Comparison of ENCODE assay signal across 9 mouse cellular contexts in genomic region chr10:86023149-86023548, GRCm38 (mm10). TPM values are rescaled to one million over a fixed set of nuclear protein-coding genes. Genes with fewer than 3 reads are reported as not detected.
DNase-seq lines count a peak whose midpoint lies in the region; ATAC-seq and TF ChIP-seq lines count a peak whose summit lies in the region.
"Had no signal": no experiment of that assay in that cellular context is flagged by ENCODE, and none has a peak within 500 bp of the region (broad histone marks: within the 10 kb centered on the region; RNA-seq: fewer than 3 reads in every experiment).

No protein-coding gene starts in this region.

- peak overlapping the region in 1 of 2 experiments; percentile 97; a peak in 1 of 4 replicates for H3K4me3 ChIP-seq in heart, embryonic 14.5 days (ENCODE audit: control insufficient read depth in 1 of 2, insufficient read depth in 1 of 2, low read depth in 1 of 2, low read length in 2 of 2)
- peak overlapping the region in 1 of 3 experiments; percentile 93 for H3K4me3 ChIP-seq in CH12.LX (replicated peaks in 1 of 3; ENCODE audit: low read depth in 2 of 3, low read length in 2 of 3, poor library complexity in 1 of 3)
- peak overlapping the region; percentile 79; the same call in 1 of the 2 replicates for H3K4me3 ChIP-seq in embryonic facial prominence, embryonic 10.5 days
- H3K4me3 ChIP-seq in liver, embryonic 11.5 days (ENCODE audit: low read depth, low read length), result peak overlapping the region; percentile 90

- no peak for DNase-seq in heart, postnatal 14 days
- DNase-seq in CH12.LX (ENCODE audit: extremely low read depth), result no peak
- DNase-seq in embryonic facial prominence, embryonic 10.5 days (ENCODE audit: low spot score), result no peak
- no peak for DNase-seq in liver, embryonic 11.5 days (ENCODE audit: low spot score)
- no peak for DNase-seq in left cerebral cortex, postnatal 36 days (ENCODE audit: low spot score in 2 of 2)
- no peak for DNase-seq in left cerebral cortex, postnatal 10 days (ENCODE audit: extremely low spot score in 1 of 2, low spot score in 2 of 2)

- H3K27me3 ChIP-seq in heart, embryonic 14.5 days (ENCODE audit: control insufficient read depth, insufficient read depth, low read length), result no peaks in the 10 kb centered on the region
- no peaks in the 10 kb centered on the region for H3K27me3 ChIP-seq in CH12.LX (replicated peaks)
- H3K27me3 ChIP-seq in embryonic facial prominence, embryonic 10.5 days (replicated peaks; ENCODE audit: low read depth, poor library complexity, severe bottlenecking), result no peaks in the 10 kb centered on the region
- H3K27me3 ChIP-seq in liver, embryonic 11.5 days (replicated peaks; ENCODE audit: control insufficient read depth, insufficient read depth, low read length), result no peaks in the 10 kb centered on the region

- no peak for TF ChIP-seq POLR2A in CH12.LX (IDR thresholded peaks at IDR 0.05; ENCODE audit: low read depth, low read length)

- dilution Hi-C loops in CH12.LX (cut with MboI; ENCODE audit: extremely low pct_ligation_motif_present, extremely low pct_unique_long_range_greater_than_20kb, low sequenced_read_pairs), result no loop called here

- no peaks in the 10 kb centered on the region for H3K9me3 ChIP-seq in heart, embryonic 14.5 days (ENCODE audit: control insufficient read depth, low read length)
- no peaks in the 10 kb centered on the region for H3K9me3 ChIP-seq in CH12.LX (replicated peaks; ENCODE audit: low read length)
- H3K9me3 ChIP-seq in embryonic facial prominence, embryonic 10.5 days, result no peaks in the 10 kb centered on the region
- no peaks in the 10 kb centered on the region for H3K9me3 ChIP-seq in liver, embryonic 11.5 days (ENCODE audit: control insufficient read depth, low read length)

- 0 out of 2 replicates have a peak overlapping the region, but pooled peaks have one; percentile 93 for H3K9ac ChIP-seq in heart, embryonic 14.5 days (ENCODE audit: low read length)
- H3K9ac ChIP-seq in CH12.LX (ENCODE audit: insufficient read depth, low read depth), result no peak overlapping the region
- H3K9ac ChIP-seq in liver, embryonic 11.5 days (ENCODE audit: low read depth, low read length), result peak overlapping the region; percentile 93

- peak overlapping the region; percentile 81 for H3K4me2 ChIP-seq in heart, embryonic 14.5 days (ENCODE audit: low read length)
- H3K4me2 ChIP-seq in CH12.LX (ENCODE audit: insufficient read depth, low read depth, poor library complexity, severe bottlenecking), result peak overlapping the region; percentile 58; the same call in 1 of the 2 replicates
- peak overlapping the region; percentile 66 for H3K4me2 ChIP-seq in liver, embryonic 11.5 days

- no peak for ATAC-seq in heart, embryonic 14.5 days (ENCODE audit: insufficient number of reproducible peaks, insufficient read depth, low FRiP score, low read depth)
- no peak for ATAC-seq in liver, embryonic 11.5 days (replicated peaks; ENCODE audit: low FRiP score)
- ATAC-seq in activated CD4-positive, CD25-positive, alpha-beta regulatory T cell, adult 4 months, result no peak

- no peak overlapping the region for H3K27ac ChIP-seq in heart, embryonic 14.5 days (replicated peaks in 1 of 2; ENCODE audit: control insufficient read depth in 1 of 2, insufficient read depth in 1 of 2, low read depth in 2 of 2, low read length in 2 of 2)
- no peak overlapping the region for H3K27ac ChIP-seq in CH12.LX (ENCODE audit: insufficient read depth, low read depth)
- no peak overlapping the region for H3K27ac ChIP-seq in embryonic facial prominence, embryonic 10.5 days (replicated peaks)
- H3K27ac ChIP-seq in liver, embryonic 11.5 days (ENCODE audit: low read depth, low read length), result peak overlapping the region; percentile 89

- in situ Hi-C loops in CH12.LX (cut with MboI; ENCODE audit: low pct_ligation_motif_present, low pct_unique_long_range_greater_than_20kb, low sequenced_read_pairs), result no loop called here

- H3K79me2 ChIP-seq in CH12.LX (replicated peaks; ENCODE audit: control insufficient read depth, extremely low read depth, insufficient read depth, poor library complexity, severe bottlenecking), result peaks cover 1% of the 10 kb centered on the region; the same call in 1 of the 2 replicates

- TF ChIP-seq RAD21 in CH12.LX (IDR thresholded peaks at IDR 0.05; ENCODE audit: low read depth, low read length), result no peak

- intact Hi-C loops in heart, postnatal 14 days (cut with DNase I), result loop anchor here (2.0 kb wide), 1 partner anchor 42 kb away; no protein-coding TSS in a partner anchor
- intact Hi-C loops in left cerebral cortex, postnatal 36 days (cut with DNase I), result loop anchor here (5.0 kb wide), 1 partner anchor 56 kb away; no protein-coding TSS in a partner anchor
- intact Hi-C loops in left cerebral cortex, postnatal 10 days (cut with DNase I), result no loop called here

- H3K4me1 ChIP-seq in heart, embryonic 14.5 days (ENCODE audit: control insufficient read depth in 2 of 2, insufficient read depth in 2 of 2, low read length in 2 of 2), result peaks cover 0 to 3% of the 10 kb centered on the region in 2 experiments; a peak in 1 of 4 replicates
- peaks cover 0 to 26% of the 10 kb centered on the region in 2 experiments; a peak in 2 of 4 replicates for H3K4me1 ChIP-seq in CH12.LX (ENCODE audit: control insufficient read depth in 1 of 2, insufficient read depth in 2 of 2)
- H3K4me1 ChIP-seq in embryonic facial prominence, embryonic 10.5 days, result peaks cover 13% of the 10 kb centered on the region
- peaks cover 12% of the 10 kb centered on the region for H3K4me1 ChIP-seq in liver, embryonic 11.5 days (replicated peaks; ENCODE audit: control insufficient read depth, insufficient read depth, low read length)

- no peak for TF ChIP-seq CTCF in CH12.LX (conservative IDR thresholded peaks at IDR 0.05 in 1 of 2, IDR thresholded peaks at IDR 0.05 in 1 of 2; ENCODE audit: low read depth in 2 of 2, low read length in 2 of 2)

- no peak for TF ChIP-seq EP300 in CH12.LX (IDR thresholded peaks at IDR 0.05; ENCODE audit: low read length)

- peaks cover 3% of the 10 kb centered on the region for H3K36me3 ChIP-seq in heart, embryonic 14.5 days (ENCODE audit: control insufficient read depth, insufficient read depth, low read length)
- H3K36me3 ChIP-seq in CH12.LX (replicated peaks in 1 of 2; ENCODE audit: control insufficient read depth in 1 of 2, insufficient read depth in 1 of 2, low read length in 1 of 2), result peaks cover 0 to 27% of the 10 kb centered on the region in 2 experiments
- peaks cover 5% of the 10 kb centered on the region; the same call in 1 of the 2 replicates for H3K36me3 ChIP-seq in embryonic facial prominence, embryonic 10.5 days (replicated peaks)
- 0 out of 2 replicates have a peak, but pooled peaks cover 5% of the 10 kb centered on the region for H3K36me3 ChIP-seq in liver, embryonic 11.5 days (ENCODE audit: control insufficient read depth, insufficient read depth, low read length)

TF ChIP-seq in CH12.LX, 34 proteins besides CTCF, POLR2A, EP300 and RAD21:
- TF ChIP-seq JUN (IDR thresholded peaks at IDR 0.05; ENCODE audit: insufficient read depth, low read depth, low read length) (no peak), E2F4 (IDR thresholded peaks at IDR 0.05; ENCODE audit: insufficient replicate concordance, low read depth, low read length) (no peak), ZNF384 (IDR thresholded peaks at IDR 0.05; ENCODE audit: low read depth, low read length) (no peak), SMC3 (IDR thresholded peaks at IDR 0.05; ENCODE audit: low read depth, low read length) (no peak), PAX5 (IDR thresholded peaks at IDR 0.05; ENCODE audit: low read length) (no peak), POLR2AphosphoS2 (IDR thresholded peaks at IDR 0.05; ENCODE audit: low read depth, low read length) (no peak), ETS1 (conservative IDR thresholded peaks at IDR 0.05; ENCODE audit: low read depth, low read length) (no peak), JUND (conservative IDR thresholded peaks at IDR 0.05; ENCODE audit: low read depth, low read length) (no peak), ZKSCAN1 (IDR thresholded peaks at IDR 0.05; ENCODE audit: borderline replicate concordance, low read depth, low read length) (no peak), MEF2A (IDR thresholded peaks at IDR 0.05; ENCODE audit: borderline replicate concordance, low read depth, low read length) (no peak), USF2 (conservative IDR thresholded peaks at IDR 0.05; ENCODE audit: low read depth, low read length) (no peak), HCFC1 (IDR thresholded peaks at IDR 0.05; ENCODE audit: low read depth, low read length) (no peak), TCF12 (IDR thresholded peaks at IDR 0.05; ENCODE audit: low read depth, low read length) (no peak), IRF4 (IDR thresholded peaks at IDR 0.05; ENCODE audit: low read depth, low read length) (no peak), NRF1 (IDR thresholded peaks at IDR 0.05; ENCODE audit: low read depth, low read length) (no peak)
TF ChIP-seq in CH12.LX: peak in this region for 0.

RNA-seq across cellular contexts. Expression of gene Fbxo7, which starts 1.4 kb away (rescaled TPM):
- 20.1 and 22.1 TPM in 2 replicates for polyA plus RNA-seq in heart, embryonic 14.5 days (2014; fragmentation: Nextera tagmentation; extraction: Ambion mirVana)
- 10 to 100 TPM; 14.4 to 15.3 TPM for total RNA-seq in heart, postnatal 14 days (2021)
- 11.4 and 13.1 TPM in 2 replicates for total RNA-seq in CH12.LX (2012; rRNA removed)
- total RNA-seq in CH12.LX (2014; rRNA removed), result 16.6 and 18.3 TPM in 2 replicates
- polyA plus RNA-seq in CH12.LX (2012; ENCODE audit: insufficient read length, low read depth), result 18.7 and 21.7 TPM in 2 replicates
- 17.8 and 19.2 TPM in 2 replicates for polyA plus RNA-seq in embryonic facial prominence, embryonic 10.5 days (2016; fragmentation: Nextera tagmentation; extraction: Ambion mirVana)
- 52.2 and 56.3 TPM in 2 replicates for polyA plus RNA-seq in liver, embryonic 11.5 days (2014; fragmentation: Nextera tagmentation; extraction: Ambion mirVana)
- 10 to 100 TPM; 25.5 to 29.0 TPM for total RNA-seq in left cerebral cortex, postnatal 36 days (2021)
- total RNA-seq in left cerebral cortex, postnatal 10 days (2021), result 10 to 100 TPM; 17.7 to 23.8 TPM
- polyA plus RNA-seq in activated CD4-positive, CD25-positive, alpha-beta regulatory T cell, adult 4 months (2017; shearing (Covaris generic)), result 10 to 100 TPM; 43.0 to 47.5 TPM

RNA-seq across cellular contexts. Expression of gene Bpifc, which starts 11.5 kb away (rescaled TPM):
- not detected in 2 replicates for polyA plus RNA-seq in heart, embryonic 14.5 days (2014; fragmentation: Nextera tagmentation; extraction: Ambion mirVana)
- total RNA-seq in heart, postnatal 14 days (2021), result not detected
- total RNA-seq in CH12.LX (2012; rRNA removed) (not detected in 2 replicates), CH12.LX (2014; rRNA removed) (not detected in 2 replicates)
- polyA plus RNA-seq in CH12.LX (2012; ENCODE audit: insufficient read length, low read depth), result 0.15 TPM in 1 of 2 replicates, not detected in the other
- polyA plus RNA-seq in embryonic facial prominence, embryonic 10.5 days (2016; fragmentation: Nextera tagmentation; extraction: Ambion mirVana), result 0.08 TPM in 1 of 2 replicates, not detected in the other
- not detected in 2 replicates for polyA plus RNA-seq in liver, embryonic 11.5 days (2014; fragmentation: Nextera tagmentation; extraction: Ambion mirVana)
- under 1 TPM; 0.14 to 0.15 TPM for total RNA-seq in left cerebral cortex, postnatal 36 days (2021)
- not detected for total RNA-seq in left cerebral cortex, postnatal 10 days (2021)
- under 1 TPM in 1 of 2 experiments, not detected in 1; 0.17 TPM for polyA plus RNA-seq in activated CD4-positive, CD25-positive, alpha-beta regulatory T cell, adult 4 months (2017; shearing (Covaris generic))
- total RNA-seq: heart, adult 8-10 months had no signal
